Mouse (Mus musculus) urinary bladder, postnatal 36 days (tissue): Measurements from ENCODE around the gene Polr1d.

Experiments used
- DNase-seq, 2 experiments: peaks; one replicate each; pipeline ENCODE4 v3.0.0; 2022; ENCODE audit warnings: low spot score in 2 of 2, mixed read lengths in 1 of 2

Polr1d gene

DNA sequence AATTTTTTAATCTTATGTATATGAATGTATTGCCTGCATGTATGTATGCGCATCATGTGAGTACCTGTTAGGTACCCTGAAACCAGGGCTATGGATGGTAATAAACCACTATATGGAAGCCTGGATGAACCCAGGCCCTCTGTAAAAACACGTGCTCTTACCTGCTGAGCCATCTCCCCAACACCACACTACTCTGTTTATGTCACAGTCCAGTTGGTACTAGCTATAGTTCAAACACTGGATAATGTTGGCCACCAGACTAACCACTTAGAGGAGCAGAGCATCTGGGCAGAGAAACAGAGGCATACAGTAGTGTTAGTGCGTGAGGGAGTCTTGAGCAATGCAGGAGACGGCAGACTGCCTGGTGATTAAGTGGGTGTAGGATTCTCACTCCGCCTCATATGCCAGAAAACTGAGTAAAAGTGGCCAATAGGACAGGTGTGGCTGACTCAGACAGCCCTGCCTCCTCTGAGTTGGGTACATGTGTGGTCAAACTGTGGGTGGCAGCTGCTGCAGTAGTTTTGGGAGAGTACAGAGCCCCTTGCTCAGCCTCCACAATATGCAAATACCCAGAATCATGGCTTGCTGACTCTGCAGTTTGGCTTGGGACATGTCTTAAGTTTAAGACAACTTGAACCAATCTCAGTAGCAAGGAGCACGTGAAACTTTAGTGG lies 21.1 kb upstream of the Polr1d start:
- no peak for DNase-seq

DNA sequence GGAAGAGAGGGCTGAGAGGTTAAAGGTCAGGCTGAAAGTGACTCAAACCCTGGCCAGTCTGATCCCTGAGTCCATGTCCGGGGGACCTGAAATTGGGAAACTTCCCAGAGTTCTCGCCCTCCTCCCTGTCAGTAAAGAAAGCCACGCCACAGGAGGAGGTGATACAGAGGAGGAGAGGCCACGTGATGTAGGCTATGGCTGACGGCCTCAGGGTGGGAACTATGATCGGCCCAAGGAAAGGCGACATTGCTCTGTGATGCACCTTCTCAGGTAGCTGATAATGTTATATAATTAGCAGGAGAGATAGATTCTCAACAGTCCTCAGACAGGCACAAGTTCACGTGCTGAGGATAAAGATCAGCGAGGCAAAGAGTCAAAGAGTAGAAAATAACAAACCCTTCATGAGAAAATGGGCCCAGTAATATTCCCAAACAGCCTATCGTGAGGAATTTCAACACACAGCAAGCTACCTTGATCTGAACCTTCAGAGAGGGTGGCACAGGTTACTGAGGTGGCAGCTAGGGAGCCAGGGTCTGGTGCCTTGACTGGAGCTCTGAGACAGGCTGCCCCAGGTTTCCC lies 20.0 kb upstream of the Polr1d start:
- DNase-seq: no peak

DNA sequence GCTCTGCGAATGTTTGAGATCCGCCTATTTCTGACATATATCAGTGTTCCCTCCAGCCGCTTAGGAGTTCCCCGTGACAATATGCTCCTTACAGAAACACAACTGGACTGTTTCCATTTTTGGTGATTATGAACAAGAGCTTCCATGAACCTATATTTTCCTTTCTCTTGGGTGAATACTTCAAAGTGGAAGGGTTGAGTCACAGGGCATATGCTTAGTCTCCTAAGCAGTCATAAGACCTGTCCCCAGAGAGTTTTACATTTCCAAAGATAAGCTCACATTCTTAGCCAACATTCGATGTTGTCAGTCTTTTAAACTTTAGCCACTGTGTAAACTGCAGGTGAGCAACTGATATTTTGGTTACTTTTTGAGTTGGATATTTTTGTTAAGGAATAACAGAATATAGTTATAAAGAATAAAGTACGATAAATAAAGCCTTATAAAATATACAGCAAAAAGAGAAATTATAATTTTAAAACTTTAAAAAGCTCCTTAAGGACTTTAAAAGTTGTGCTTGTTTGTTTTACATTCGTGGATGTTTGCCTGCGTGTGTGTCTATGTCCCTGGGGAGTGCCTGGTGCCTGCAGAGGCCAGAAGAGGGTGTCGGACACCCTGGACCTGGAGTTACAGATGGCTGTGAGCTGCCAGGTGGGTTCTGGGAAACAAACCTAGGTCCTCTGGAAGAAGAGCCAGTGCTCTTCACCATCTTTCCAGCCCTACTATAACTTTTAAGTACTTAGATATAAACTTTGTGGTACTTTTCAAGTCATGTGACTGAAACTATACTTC lies 19.0 kb upstream of the Polr1d start:
- no peak for DNase-seq

DNA sequence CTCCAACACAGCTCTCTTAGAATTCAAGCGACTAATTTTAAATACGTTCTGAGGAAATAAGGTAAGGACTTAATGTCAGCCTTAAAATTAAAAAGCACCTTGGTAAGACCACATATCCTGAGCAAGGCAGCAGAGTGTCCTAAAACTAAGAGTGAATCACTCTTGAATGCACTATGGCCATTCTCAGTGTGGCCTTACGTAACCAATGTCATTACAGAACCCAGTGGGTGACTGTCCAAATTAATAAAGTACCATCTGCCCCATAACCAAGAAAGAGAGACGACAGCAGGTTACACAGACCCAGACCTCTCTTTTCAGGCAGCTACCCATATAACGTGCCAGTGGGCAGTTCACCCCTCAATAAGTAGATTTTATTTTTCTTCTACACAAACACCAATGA lies 18.2 kb upstream of the Polr1d start:
- no peak for DNase-seq

DNA sequence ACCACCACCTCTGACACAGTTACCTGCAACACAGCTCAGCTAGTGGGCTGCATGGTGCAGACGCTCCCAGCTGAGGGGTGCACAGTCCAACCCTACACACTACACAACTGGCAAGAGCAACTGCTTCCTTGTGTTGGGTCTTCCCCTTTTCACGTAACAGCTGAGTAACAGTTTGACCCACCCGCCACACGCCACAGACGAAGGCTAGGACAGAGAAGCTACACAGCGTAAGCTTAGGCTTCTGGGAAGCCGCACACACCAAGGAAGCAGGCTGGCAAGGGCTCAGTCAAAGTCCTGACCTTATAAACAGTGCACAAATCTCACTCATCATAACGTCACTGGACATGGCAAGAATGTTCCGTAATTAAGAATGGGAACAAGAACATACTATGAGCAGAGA lies 17.5 kb upstream of the Polr1d start:
- DNase-seq: no peak

DNA sequence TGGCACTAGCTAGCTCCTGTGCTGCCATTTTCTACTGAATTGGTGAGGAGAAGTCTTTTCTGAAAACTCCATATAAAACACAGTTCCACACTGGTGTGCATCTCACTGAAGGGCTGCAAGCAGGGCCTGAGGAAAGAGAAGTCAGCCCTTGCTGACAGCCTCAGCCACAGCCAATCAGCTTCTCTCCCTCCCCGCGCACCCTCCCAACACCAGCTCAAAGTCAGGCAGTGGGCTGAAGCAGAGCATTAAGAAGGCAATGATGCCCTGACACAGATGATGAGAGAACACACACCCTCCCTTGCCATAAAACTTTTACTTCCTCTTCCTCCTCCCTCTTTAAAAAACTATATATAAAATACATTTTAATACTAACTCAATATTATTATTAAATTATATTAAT lies 16.8 kb upstream of the Polr1d start:
- no peak for DNase-seq

DNA sequence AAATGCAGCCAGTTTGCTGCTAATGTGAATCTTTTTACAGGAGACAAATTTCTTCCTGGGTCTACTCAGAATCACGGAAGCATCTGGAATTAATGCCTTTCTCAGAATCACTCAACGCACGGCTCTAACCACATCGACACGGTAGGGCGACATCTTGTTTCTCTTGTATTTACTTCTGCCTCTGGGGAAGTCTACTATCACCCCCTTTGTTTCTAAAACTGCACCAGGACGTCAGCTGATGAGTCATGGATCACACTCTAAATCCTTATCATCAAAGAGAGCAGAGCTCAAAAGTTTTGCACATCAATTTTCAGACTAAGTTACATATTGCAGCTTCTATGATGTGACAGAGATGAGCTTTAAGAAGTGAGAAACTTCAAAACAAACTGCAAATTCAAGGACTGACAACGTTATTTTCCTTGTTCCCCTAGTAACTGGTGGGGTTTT lies 13.6 kb upstream of the Polr1d start:
- DNase-seq: no peak

DNA sequence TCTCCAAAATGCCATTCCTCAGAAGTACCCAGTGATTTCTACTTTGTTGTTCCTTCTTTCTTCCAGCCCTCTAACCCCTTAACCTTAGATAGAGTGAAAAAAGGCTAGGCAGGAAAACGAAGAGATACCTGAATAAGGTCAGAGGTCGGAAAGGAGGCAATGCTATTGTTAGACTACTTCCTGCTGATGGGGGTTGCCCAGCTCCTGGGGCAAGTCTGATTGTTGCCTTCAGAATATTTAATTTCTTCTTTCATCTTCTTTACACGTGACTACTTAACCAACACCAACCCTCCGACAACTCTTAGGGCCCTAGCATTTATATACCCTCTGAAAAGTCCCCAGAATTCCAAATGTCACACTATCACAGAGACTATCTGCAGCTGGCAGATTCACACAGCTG lies 10.7 kb upstream of the Polr1d start:
- DNase-seq: no peak

DNA sequence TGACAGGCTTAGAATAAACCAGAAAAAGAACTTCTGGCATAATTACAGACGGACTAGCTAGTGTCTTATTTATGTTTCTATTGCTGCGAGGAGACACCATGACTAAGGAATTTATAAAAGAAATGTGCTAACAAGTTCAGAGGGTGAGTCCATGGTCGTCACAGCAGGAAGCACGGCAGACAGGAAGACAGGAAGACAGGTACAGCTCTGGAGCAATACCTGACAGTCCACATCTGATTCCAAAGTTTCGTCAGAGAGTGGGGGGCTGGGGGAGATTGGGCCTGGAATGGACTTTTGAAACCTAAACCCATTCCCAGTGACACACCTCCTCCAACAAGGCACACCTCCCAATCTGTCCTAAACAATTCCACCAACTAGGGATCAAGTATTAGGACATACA lies 9.9 kb upstream of the Polr1d start:
- DNase-seq: no peak

DNA sequence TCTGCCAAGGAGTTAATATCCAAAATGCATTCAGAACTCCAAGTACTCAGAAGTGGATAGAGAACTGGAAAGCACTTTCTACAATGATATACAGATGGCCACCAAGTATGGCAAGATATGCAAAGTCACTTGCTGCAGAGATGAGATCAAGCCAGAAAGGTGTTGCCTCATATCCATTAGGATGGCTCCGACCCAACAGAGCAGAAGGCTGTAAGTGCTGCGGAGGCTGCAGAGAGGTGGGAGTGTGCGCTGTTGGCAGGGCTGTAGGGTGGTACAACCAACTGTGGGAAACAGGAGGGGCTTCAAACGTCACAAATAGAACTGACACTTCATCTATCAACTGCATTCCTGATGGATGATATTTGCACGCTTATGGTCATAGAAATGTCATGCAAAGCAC lies 8.0 kb upstream of the Polr1d start:
- DNase-seq: no peak

DNA sequence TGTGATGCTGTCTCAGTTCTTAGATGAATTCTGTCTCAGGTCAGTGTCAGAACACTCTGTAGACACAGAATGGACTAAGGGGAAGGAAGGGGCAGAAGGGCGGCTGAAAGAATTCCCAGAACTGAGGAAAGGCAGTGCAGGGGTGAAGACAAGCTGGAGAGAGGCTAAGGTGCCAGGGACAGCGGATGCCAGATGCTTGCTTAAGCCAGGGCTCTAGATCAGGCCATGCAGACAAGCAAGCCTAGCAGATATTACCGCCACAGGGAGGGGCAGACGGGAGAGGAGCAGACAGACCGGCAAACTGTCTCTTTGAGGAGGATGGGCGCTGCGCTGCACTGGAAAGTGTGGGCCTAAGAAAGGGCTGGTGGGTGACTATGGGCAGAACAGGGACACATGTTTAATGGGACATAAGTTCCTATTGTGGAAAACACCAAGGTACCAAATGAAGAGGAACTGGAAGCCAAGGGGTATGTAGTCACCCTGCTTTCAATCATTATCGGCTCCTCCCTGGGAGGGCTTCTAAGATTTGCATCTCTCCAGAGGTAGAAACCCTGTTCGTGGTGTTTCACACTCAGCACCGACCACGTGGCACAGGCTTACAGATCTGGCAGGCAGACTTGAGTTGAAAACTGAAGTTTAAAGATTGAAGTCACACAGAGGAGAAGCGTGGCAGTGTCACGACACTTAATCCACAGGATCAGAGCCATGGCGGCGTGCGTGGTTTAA lies 5.9 kb upstream of the Polr1d start:
- DNase-seq: peak in 1 of 2 experiments; percentile 36

DNA sequence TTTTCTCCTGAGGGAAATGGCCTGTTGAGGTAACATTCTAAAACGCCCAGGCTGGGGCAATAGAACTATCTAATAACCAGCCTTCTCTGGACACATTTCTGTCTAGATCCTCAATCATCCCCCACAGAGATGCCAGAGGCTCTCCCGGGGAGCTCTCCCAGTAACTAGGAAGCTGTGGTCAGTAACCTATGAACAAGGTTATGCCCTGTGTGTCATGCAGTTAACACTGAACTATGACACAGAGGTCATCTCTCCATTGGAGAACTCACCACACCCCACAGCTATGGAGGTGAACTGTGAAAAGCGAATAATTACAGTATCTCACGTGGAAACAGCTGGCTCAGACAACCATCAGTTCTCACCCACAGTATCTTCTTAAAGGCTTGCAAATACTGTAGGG lies 5.0 kb upstream of the Polr1d start:
- no peak for DNase-seq

DNA sequence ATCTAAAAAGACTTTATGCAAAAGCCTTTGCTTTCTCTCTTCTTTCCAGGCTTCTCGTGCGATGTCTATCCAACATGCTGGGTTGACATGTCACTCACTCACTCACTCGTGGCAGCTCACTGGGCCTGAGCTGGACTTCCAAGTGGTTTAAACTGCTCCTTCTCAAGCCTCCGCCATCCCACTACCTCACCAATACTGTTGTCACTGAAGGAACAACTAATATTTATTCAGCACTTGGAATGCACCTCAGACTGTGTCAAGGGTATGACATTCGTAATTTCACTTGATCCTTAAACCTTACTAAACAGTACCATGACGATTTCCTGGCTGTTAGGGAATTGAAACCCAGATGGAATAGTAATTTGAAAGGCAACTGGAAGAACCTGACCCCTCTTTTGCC lies 3.0 kb upstream of the Polr1d start:
- no peak for DNase-seq

DNA sequence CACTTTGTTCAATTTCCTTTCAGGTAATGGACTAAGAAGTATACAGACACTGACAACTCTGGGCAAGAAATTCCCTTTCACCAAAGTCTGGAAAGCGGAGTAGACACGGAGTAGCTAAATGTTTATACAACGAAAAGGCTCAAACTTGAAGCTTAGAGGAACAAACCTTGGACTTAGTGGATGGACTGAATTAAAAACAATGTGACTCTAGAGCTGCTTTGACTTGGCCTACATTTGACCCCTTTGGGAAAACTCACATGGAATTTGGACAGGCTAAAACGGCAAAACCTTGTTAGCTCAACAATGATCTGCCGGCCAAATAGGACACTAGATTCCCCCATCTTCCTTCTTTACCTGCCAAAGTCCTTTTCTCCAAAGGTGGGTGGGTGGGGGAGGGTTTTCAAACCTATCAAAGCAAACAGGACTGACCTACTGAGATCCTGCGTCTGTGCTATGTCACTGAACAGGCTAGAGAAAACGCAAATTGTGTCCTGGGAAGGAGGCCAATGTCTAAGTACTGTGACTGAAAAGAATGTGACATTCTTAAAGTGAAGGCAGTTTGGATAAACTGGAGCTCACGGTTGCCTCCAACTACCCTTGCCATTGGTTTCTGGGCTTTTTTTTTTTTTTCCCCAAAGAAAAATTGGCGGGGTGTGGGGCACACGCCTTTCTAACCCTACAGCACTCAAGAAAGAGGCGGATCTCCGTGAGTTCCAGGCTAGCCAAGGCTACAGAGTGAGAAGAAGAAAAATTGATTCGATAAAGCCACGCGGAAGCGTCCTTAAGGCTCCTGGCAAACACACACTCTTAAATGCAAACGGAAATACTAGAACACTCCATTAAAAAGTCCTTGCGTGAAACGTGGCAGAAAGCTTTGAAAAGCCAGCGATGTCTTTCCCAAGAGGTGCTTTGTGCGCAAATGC lies 1.5 kb upstream of the Polr1d start:
- no peak for DNase-seq

DNA sequence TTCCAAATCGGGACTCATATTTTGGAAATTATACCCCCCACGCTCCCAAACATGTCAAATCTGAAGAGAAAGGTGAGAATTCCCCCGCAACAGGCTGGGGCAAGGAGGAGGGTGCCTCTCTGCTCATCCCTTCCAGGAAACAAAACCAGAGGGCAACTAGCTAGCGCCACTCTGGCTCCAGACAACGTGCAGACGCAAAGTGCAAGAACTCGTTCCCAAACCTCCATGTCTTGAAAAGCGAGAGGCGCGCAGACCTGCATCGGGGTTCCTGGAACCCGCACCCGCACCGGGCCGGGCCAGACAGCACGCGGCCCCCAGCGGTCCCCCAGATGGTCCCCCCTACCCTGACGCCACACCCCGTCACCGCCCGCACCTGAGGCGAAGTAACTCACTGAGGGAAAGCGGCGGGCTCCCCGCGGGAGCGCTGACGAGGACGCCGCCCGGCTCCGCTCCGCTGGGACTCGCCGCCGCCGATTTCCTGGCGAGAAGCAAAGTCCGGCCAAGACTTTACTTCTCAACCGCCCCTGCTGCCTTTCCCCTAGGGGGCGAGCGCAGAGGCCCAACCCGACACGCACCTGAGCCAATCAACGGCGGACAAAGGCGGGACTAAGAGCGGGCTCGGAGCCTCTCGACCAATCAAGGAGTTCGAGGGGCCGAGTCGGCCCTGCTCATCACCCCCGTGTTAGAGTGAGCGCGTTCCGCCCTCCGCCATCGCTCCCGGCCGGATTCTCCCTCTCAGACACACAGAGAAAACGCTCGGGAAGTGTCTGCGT lies 638 bp upstream of the Polr1d start, which contains the start of gene Lnx2:
Gene Lnx2, minus strand, starts transcription at position 561 of the 773 bp plus-strand sequence.
- peak; percentile 98 to 99 for DNase-seq

DNA sequence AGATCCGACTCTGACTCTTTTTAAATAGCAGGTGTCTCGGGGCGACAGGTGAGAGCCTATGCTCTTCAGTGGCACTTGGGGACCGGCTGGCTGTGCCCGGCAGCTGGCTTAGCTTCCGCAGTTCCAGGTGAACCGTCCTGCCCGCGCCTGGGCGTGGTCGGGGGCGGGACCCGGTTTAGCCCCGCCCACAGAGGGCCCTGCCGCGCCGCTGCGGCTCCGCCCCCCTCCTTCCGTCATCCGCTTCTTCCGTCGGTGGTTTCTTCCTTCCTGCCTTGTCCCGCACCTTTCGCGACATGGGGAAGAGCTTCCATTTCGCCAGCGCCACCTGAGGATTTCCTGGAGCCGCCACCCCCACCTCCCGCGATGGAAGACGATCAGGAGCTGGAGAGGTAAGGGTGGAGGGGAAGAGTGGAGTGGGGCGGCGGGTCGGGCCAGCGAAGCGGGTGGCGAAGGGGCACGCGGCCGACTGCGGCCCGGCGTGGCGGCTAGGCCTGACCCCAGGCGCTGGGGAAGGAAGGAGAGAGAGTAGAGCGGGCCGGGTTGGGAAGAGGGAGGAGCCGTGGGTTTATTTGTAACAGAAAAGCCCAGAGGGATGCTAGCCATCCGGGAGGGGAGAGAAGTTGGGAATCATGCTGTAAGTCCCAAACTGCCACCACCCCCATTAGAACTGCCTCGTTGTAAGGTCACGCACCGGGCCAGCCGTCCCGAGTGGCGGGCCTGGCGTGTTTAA lies 620 bp downstream of the Polr1d start:
- peak; percentile 93 for DNase-seq

DNA sequence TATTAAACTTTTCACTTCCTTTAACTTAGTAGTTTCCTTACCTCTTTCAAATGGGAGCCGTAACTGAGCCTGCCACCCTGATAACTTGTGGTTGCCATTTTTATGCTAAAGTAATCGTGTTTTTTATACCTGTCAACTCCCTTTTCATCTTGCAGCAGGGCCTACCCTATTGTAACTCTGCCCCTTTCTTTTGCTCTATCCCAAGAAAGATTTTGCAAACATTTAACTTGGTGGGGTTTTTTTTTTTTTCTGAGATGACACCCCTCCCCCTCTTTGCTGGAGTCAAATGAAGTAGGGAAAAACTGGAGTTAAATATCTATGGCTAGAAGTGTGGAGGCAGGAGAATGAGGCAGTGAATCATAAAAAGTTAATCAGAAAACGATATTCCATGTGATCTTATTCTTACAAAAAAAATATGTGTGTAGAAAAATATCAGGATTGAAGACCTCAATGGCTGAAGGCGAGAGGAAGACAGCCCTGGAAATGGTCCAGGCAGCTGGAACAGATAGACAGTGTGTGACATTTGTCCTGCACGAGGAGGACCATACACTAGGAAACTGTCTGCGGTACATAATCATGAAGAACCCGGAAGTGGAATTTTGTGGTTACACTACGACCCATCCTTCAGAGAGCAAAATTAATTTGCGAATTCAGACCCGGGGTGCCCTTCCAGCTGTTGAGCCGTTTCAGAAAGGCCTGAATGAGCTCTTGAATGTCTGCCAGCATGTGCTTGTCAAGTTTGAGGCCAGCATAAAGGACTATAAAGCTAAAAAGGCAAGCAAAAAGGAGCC lies 1.5 kb downstream of the Polr1d start:
- no peak for DNase-seq

DNA sequence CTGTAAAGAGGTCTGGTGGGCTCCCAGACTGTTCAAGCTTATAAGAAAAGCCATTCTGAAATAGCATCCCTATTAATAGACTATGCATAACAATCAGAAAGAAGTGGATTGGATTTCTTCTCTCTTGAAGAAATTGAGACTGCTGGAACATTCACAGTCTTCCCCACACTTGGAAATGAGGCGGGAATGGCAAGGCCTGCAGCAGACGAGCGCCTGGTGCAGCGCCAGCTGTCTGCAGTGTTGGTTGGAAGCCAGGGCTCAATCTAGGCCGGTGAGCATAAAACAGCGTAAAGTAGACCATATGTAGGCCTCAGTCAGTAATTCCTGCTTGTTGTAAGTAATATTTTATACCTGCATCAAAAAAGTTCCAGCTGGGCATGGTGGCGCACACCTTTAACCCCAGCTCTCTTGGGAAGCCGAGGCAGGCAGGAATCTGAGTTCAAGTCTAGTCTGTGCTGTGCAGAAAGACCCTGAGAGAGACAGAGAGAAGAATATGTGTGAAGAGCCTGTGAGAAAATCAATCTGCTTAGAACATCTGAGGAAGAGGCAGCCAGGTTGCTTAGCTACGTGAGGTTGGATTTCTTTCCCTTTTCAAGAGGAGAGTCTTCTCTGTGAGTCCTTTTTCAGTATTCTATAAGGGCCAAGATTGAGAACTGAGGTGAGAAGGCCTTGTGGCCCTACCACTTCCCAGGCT lies 8.5 kb downstream of the Polr1d start:
- no peak for DNase-seq
